Mouse (Mus musculus): ENCODE results near the gene Taf12. TPM values are rescaled to one million over a fixed set of nuclear protein-coding genes. Genes with fewer than 3 reads are reported as not detected.
A peak's percentile ranks its signal among the peaks of the same experiment; 100 is the strongest.

Gene Taf12
- total RNA-seq, 2 experiments from 2014 or later, result 34.1 to 40.5 TPM

DNA sequence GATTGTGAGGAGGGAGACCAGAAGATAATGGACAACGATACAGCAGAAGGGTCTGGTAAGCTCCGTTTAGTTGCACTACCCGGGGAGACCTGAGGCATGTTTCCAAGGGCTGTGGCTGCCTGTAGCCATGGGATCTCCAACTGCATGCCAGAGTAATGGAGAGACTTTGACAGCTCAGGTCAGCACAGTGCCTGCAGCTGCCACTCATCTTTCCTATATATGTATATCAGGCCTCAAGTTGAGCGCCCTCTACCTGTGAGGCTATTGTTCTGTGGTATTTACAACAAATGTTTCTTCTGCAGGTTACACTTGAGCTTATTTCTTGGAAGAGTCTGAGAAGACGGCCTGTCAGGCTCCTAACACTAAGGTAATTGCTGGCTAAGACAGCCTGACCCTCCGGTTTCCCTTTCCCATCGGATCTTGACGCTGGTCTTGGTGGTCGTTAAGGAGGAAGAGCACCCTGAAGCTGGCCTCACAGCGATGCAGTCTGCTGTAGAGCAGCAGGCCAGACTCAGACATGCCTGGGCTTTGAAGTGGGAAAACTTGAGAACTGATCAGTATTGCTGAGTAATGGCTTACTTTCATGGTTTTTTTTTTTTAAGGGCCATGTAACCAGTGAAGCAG is 35.8 kb downstream of the Taf12 start:
- peak; percentile 32 for ATAC-seq (replicated peaks; ENCODE audit: poor library complexity)

DNA sequence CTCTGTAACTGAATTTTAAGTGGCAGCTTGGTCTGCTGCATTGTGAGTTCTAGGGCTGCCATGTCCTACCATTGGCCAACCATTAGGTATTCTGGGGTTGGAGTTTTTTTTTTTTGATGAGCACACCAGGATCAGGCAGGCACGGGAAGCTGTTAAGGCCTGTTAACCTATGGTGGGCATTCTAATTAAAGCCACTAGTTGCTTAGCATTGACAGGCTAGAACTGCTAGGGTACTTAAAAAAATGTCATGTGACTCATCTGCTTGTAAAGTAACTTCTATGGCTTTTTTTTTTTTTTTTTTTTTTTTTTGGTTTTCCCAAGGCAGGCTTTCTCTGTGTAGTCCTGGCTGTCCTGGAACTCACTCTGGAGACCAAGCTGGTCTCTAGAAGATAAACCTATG is 37.0 kb downstream of the Taf12 start:
- no peak; the same call in 1 of the 2 replicates for ATAC-seq (replicated peaks; ENCODE audit: poor library complexity)

DNA sequence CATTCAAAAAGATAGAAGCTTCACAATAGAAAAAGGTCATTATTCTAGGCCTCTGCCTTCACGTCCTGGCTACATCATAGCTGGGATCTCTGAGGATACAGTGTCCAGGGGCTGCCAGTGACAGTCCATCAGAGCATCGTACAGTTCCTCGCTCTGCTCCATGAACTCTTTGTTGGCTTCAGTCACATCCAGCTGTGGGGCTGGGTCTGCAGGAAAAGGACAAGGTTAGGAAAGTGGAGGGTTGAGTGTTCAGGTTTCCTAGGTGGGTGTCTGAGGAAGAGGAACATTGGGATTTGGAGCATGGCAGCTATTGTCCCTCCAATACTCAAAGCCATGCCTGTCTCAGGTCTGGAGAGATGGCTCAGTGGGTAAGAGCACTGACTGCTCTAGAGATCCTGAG is 37.6 kb downstream of the Taf12 start:
- ATAC-seq (replicated peaks; ENCODE audit: poor library complexity), result no peak

DNA sequence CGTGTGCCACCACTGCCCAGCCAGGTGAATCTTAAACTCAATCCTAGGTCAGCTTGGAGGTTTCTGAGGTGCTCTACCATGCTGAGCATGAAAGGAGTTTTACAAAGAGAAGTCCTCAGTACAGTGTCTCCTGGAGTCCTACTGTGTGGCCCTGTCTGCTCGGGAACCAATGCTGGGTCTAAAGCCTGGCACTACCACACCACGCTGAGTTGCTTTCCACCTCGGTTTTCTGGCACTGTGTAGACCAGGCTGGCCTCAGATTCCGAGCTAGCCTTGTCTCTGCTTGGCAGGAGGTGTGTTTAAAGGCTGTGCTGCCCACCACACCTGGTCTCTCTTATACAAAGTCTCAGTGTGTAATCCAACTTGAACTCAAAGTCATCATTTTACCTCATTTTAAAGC is 38.5 kb downstream of the Taf12 start:
- ATAC-seq (replicated peaks; ENCODE audit: poor library complexity), result no peak

DNA sequence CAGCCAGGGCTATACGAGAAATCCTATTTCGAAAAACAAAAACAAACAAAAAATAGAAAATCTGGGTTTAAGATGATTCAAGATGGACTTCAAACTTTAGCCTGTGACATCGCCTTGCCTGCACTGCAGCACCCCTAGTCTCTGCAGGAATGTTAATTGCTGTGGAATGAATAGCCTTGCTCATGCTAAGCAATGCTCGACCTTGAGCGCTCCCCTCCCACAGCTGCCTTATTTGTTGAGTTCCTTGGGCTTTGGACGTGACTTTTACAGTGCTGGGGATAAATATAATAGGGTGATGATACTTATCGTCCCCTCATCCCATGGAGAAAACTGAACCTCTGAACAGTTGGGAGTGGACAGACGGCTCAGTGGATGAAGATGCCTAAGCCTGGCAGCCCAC is 41.5 kb downstream of the Taf12 start:
- ATAC-seq (replicated peaks; ENCODE audit: poor library complexity), result no peak

DNA sequence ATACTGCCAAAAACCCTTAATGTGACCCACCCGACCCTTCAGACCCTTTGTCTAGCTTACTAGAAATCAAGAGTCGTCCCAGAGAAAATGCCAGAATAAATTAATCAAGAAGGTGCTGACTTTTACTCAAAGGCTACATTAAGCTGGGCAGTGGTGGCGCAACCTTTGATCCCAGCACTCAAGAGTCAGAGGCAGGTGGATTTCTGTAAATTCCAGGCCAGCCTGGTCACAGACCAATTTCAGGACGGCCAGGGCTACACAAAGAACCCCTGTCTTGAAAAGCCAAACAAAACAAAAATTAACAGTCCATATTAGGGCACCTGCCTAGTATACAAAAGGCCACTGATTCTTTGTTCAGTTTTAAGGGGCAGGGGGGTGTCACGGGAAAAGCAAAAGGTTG is 52.3 kb downstream of the Taf12 start:
- ATAC-seq (replicated peaks; ENCODE audit: poor library complexity), result no peak

DNA sequence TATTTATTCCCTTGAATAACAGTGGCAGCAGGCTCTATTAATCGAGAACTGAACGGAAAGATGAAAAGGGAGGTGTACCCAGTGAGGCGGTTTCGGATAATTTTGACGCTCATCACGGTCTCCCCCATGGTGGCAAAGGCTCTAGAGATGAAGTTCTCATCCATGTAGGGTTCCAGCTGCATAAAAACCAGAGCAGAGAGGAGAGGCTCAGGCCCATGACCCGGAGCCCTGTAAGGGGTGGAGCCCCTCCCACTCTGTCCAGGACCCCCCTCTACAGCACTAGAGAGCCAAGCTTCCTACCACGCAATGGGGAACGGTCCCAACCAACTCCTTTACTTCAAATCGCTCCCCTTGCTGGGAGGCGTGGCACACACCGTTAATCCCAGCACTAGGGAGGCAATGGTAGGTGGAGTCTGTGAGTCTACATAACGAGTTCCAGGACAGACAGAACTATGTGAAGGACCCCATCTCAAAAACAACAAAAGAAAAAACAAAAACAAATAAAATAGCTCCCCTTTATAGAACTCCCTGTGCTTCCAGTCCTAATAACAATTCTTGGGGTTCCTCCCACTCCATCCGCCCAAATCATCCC is 54.3 kb downstream of the Taf12 start:
- ATAC-seq (replicated peaks; ENCODE audit: poor library complexity), result no peak

DNA sequence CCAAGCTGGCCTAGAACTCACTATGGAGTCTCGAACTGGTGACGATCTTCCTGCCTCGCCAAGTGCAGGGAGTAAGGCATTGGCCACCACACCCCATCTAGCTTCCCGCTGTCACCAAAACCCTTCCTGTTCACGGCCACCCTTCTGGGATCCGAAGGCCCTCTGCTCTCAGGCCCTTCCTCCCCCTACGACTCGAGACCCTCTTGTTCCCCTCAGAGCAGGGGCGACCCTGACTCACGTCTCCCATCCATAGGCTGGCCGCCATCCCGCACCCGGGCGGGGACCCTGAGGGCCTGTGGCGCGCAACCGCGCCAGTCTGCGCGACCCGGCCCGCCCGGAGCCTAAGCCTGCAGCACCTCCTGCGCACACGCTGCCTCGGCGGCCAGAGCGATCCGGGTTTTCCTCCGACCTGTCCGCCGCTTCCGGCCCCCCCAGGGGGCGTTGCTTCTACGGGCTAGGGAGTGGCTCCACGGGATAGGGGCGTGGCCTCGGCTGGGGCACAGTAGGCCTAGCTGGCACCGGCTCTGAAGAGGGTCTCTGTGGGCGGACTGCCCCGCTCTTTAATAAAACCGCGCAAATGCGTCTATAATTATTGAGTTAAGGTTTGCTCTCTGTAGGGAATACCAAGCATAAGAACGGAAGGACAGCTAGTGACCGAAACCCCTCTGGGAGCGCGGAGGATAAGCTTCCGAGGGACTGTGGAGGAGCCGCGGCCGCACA is 55.1 kb downstream of the Taf12 start, which contains the start of gene Trnau1ap:
Gene Trnau1ap (minus strand): TSS at position 424 of the 720 bp plus-strand sequence.
- peak; percentile 98 for ATAC-seq (replicated peaks; ENCODE audit: poor library complexity)

DNA sequence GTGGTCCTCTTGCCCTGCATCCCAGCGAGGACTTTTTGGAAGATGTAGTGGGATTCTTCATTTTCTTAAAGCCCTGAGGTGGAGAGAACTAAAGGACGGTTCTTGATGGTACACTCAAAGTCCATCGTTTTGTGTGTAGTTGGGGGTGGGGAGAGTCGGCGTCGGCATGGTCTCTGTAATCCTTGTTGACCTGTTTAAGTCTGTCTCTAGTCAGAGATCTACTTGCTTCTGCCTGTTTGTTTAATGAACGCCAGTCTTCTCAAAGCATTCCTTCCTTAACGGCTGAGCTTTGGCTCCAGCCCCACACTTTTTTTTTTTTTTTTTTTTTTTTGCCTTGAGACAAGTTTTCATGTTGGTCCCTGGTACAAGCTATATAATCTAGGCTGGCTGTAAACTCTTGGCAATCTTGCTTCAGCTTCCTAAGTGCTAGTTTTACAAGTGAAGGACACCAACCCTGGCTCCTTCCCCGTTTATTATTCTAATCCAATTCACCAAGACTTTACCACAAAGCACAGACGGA is 55.7 kb downstream of the Taf12 start:
- ATAC-seq (replicated peaks; ENCODE audit: poor library complexity), result 0 out of 2 replicates have a peak, but pooled peaks have one; percentile 2

DNA sequence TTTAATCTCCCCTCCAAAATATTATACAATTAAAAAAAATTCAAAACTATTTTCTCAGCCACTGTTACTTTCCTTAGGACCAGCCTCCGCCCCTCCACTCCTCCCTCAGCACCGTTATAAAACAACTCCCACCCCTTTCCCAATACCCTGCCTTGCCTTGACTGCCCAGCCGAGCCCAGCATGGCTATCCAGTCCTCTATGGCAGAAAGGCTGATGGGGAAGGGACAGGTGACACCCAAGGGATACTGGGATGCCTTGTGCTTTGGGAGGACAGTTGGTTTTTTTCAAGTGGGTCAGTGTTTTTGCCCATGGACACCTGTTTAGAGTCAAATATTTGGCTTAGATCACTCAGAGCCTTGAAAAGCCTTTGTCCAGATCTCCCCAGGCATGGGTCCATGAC is 57.8 kb downstream of the Taf12 start:
- no peak for ATAC-seq (replicated peaks; ENCODE audit: poor library complexity)

DNA sequence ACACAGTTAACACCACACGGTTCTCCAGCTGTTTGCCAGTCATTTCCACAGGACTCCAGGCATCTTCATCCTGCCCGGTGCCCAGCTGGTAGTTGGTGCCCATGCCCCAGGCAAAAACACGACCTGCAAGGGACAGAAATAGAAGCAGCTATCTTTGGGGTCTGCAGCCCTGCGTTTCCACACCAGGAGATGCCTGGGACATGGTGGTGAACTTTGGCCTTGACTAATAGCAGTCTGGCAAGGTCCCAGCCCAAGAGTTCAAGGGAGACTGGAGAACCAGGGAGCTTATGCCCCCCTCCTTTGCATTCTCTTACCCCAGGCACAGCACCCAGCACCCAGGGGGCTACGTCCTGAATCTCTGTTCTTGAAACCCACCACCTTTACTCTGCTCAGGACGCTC is 58.7 kb downstream of the Taf12 start:
- ATAC-seq (replicated peaks; ENCODE audit: poor library complexity), result no peak

DNA sequence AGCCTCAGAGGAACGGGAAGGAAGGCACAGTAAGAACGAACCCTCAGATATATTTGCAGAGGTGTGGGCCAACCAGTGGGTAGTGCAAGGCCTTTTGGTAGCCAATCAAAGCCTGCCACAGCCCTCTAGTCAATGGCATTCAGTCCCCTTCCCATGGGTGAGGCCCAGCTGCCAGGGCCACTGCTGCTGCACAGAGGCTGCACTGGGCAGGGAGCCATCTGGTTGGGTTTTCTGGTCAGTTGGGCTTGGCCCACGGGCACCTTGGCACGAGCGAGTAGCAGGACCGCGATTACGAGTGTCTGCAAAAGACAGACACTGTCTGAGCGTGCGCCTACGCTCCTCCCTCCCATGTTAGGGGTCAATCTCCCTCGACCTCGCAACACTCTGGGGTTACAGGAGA is 64.8 kb downstream of the Taf12 start:
- ATAC-seq (replicated peaks; ENCODE audit: poor library complexity), result no peak

DNA sequence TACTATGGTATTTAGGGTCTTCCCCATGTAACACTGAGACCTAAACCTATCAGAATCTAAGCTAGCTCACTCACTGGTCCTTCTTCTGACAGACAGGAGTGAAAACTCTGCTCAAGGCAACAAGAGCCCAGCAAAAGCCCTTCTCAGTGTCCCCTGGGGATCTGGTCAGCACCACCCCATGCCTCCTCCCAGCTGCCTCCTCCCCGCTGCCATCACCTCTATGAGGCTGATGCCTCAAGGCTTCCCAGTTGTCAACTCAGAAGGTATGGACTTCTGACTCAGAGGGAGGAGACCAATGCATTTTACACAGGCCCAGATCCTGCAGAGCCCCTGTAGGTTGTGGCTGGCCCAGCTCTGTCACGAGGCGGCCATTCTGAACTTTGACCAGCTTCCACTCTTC is 67.3 kb downstream of the Taf12 start:
- ATAC-seq (replicated peaks; ENCODE audit: poor library complexity), result no peak

DNA sequence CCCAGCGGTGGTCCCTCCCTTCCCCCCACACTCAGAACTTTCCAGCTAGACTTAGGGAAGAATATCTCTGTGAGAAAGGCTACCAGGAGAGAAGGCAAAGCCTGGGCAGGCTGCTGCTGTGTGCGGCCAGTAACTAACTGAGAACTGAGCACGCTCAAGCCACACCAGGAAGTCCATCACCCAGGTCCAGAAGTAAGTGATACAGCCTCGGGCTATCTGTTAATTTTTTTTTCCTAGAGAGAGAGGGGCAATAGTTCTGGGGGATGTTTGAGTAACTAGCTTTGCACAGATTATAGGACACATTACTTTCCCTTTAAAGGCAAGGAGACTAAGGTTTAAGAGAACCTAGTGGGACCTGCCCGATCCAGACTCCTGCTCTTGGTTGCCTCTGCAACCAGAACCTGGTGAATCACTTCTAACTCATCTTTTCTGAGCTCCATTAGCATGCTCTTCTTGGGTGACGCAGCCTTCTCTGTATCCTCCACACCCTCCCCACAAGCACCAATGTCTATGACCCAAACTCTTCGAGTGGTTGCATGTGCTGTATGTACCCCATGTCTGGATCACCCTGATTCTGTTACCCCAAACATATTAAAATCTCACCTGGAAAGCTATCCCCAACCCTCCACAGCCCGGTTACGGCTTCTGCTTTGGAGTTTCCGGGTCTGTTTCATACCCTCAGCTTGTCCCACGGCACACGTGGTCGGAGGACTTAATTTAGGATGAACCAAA is 70.4 kb downstream of the Taf12 start:
- ATAC-seq (replicated peaks; ENCODE audit: poor library complexity), result peak; percentile 21

Other genes with a start within 250 kb of the Taf12 start
- gene Gm10300, start 199.7 kb upstream of the Taf12 start, total RNA-seq (2015), result 0.07 and 0.34 TPM in 2 replicates
- 0.50 and 0.61 TPM in 2 replicates for gene Gm10300, start 199.7 kb upstream of the Taf12 start, total RNA-seq (2017)
- 42.5 and 53.5 TPM in 2 replicates for gene Epb41, start 199.1 kb upstream of the Taf12 start, total RNA-seq (2015)
- 49.7 and 78.9 TPM in 2 replicates for gene Epb41, start 199.1 kb upstream of the Taf12 start, total RNA-seq (2017)
- gene Oprd1, start 129.9 kb upstream of the Taf12 start, total RNA-seq (2015), result not detected in 2 replicates
- gene Oprd1, start 129.9 kb upstream of the Taf12 start, total RNA-seq (2017), result not detected in 2 replicates
- 64.7 and 66.5 TPM in 2 replicates for gene Ythdf2, start 62.1 kb upstream of the Taf12 start, total RNA-seq (2015)
- 64.0 and 69.7 TPM in 2 replicates for gene Ythdf2, start 62.1 kb upstream of the Taf12 start, total RNA-seq (2017)
- 13.9 and 14.3 TPM in 2 replicates for gene Gmeb1, start 12.8 kb upstream of the Taf12 start, total RNA-seq (2015)
- gene Gmeb1, start 12.8 kb upstream of the Taf12 start, total RNA-seq (2017), result 18.7 and 29.3 TPM in 2 replicates
- gene Rab42, start 29.0 kb downstream of the Taf12 start, total RNA-seq (2015), result not detected in 2 replicates
- gene Rab42, start 29.0 kb downstream of the Taf12 start, total RNA-seq (2017), result 1.0 and 1.3 TPM in 2 replicates
- gene Trnau1ap, start 55.2 kb downstream of the Taf12 start, total RNA-seq (2015), result 32.2 and 45.6 TPM in 2 replicates
- gene Trnau1ap, start 55.2 kb downstream of the Taf12 start, total RNA-seq (2017), result 34.4 and 43.4 TPM in 2 replicates
- 24.2 and 26.8 TPM in 2 replicates for gene Rcc1, start 79.2 kb downstream of the Taf12 start, total RNA-seq (2015)
- gene Rcc1, start 79.2 kb downstream of the Taf12 start, total RNA-seq (2017), result 44.1 and 46.9 TPM in 2 replicates
- 28.4 and 34.7 TPM in 2 replicates for gene Phactr4, start 148.1 kb downstream of the Taf12 start, total RNA-seq (2015)
- 8.9 and 10.1 TPM in 2 replicates for gene Phactr4, start 148.1 kb downstream of the Taf12 start, total RNA-seq (2017)
- gene Med18, start 189.5 kb downstream of the Taf12 start, total RNA-seq (2015), result 11.1 and 18.4 TPM in 2 replicates
- 10.9 and 16.9 TPM in 2 replicates for gene Med18, start 189.5 kb downstream of the Taf12 start, total RNA-seq (2017)
- 2.4 and 3.4 TPM in 2 replicates for gene Sesn2, start 236.1 kb downstream of the Taf12 start, total RNA-seq (2015)
- gene Sesn2, start 236.1 kb downstream of the Taf12 start, total RNA-seq (2017), result 2.6 and 3.0 TPM in 2 replicates